Mouse (Mus musculus): Measurements from ENCODE around the gene Gm8247. TPM values are rescaled to one million over a fixed set of nuclear protein-coding genes. Genes with fewer than 3 reads are reported as not detected.

Gm8247 gene
- polyA plus RNA-seq (2015; fragmentation: Nextera tagmentation; extraction: Ambion mirVana) = not detected in 2 replicates

DNA sequence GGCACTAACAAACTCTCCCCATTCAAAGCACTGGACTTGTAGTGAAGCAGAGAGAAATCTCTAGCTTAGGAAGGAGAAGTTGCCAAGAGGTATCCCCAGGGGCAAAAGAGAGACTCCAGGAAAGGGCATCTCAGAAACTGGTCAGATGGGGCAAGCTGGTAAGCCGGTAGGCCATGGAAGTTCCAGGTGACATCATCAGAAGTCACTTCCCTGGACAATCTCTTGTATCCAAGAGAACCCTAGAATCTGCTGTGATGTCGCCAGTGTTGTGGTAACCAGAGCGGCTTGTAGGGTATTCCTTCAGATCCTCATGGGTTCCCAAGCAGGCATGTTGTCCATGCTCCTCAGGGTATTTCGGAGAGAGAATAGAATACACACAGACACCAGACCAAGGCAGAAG lies at the start of gene Gm8247:
Gene Gm8247 (plus strand): TSS at position 301 of the 400 bp plus-strand sequence.

DNA sequence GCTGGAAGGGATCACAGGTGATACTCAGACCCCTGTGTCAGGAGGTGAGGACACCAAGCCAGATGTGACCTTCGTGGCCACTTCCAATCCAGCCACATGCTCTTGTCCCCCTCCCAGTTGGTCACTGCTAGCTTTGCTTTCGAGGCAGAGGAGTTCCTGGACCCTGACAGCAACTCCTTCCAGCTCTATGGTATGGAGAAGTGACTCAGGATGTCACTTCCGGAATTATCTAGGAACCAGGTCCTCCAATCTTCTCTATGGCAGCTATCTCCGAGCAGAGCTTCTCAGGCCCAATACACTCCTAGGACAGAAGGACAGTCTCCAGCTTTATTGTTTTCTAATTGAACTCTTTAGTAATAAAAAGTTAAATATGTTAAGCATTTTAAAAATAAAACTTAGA lies 44.8 kb downstream of the Gm8247 start, which contains the start of gene Gm5624:
Gene Gm5624 (minus strand): TSS at position 202 of the 400 bp plus-strand sequence.

Other genes starting within 250 kb of the Gm8247 start
- gene Gm5930, start 244.6 kb upstream of the Gm8247 start, polyA plus RNA-seq (2015; fragmentation: Nextera tagmentation; extraction: Ambion mirVana) = not detected in 2 replicates
- not detected in 2 replicates for gene Gm8229, start 217.8 kb upstream of the Gm8247 start, polyA plus RNA-seq (2015; fragmentation: Nextera tagmentation; extraction: Ambion mirVana)
- not detected in 2 replicates for gene Gm3371, start 172.5 kb upstream of the Gm8247 start, polyA plus RNA-seq (2015; fragmentation: Nextera tagmentation; extraction: Ambion mirVana)
- not detected in 2 replicates for gene Gm8232, start 149.5 kb upstream of the Gm8247 start, polyA plus RNA-seq (2015; fragmentation: Nextera tagmentation; extraction: Ambion mirVana)
- not detected in 2 replicates for gene BC061237, start 90.7 kb upstream of the Gm8247 start, polyA plus RNA-seq (2015; fragmentation: Nextera tagmentation; extraction: Ambion mirVana)
- gene Gm17093, start 64.9 kb upstream of the Gm8247 start, polyA plus RNA-seq (2015; fragmentation: Nextera tagmentation; extraction: Ambion mirVana) = not detected in 2 replicates
- gene Gm5624, start 44.8 kb downstream of the Gm8247 start, polyA plus RNA-seq (2015; fragmentation: Nextera tagmentation; extraction: Ambion mirVana) = 0.23 TPM in 1 of 2 replicates, not detected in the other
- gene Gm8257, start 123.3 kb downstream of the Gm8247 start, polyA plus RNA-seq (2015; fragmentation: Nextera tagmentation; extraction: Ambion mirVana) = not detected in 2 replicates
- gene Gm8267, start 167.2 kb downstream of the Gm8247 start, polyA plus RNA-seq (2015; fragmentation: Nextera tagmentation; extraction: Ambion mirVana) = not detected in 2 replicates